Mouse (Mus musculus) brain, embryonic 14.5 days (tissue): ENCODE data around the gene Ing2.

ENCODE experiments used
- CTCF ChIP-seq: fragments of 200-500 bp; IDR thresholded peaks from 2 replicates; pipeline ENCODE4 v1.5.1; 2012; ENCODE audit warnings: inconsistent platforms, mild to moderate bottlenecking, moderate library complexity, borderline replicate concordance; ENCODE audit not compliant: insufficient read depth, insufficient read length; ENCODE audit errors: extremely low read depth
- POLR2A ChIP-seq: fragments of 200-500 bp; IDR thresholded peaks from 2 replicates; pipeline ENCODE4 v1.6.1; 2012; ENCODE audit warnings: mild to moderate bottlenecking, inconsistent platforms, borderline replicate concordance; ENCODE audit not compliant: poor library complexity, insufficient read depth, insufficient read length, severe bottlenecking; ENCODE audit errors: extremely low read depth

DNA sequence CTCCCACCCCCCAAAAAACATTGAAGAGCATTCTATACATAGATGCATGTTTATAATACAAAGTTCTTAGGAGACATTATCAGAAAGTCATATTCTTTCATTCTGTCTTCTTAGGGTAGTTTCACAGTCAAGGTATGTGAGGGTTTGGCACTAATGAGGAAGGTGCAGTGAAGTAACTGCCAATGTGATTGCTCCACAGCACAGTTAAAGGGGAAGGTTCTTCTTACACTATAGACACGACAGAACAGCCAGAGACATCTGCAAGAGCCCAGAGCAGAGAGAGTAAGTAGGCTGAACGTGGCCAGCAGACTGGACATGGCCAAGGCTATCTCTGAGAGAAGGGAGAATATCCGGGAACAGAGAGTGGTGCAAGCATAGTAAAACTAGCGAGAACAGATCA lies 38.2 kb downstream of the Ing2 start:
- TF ChIP-seq CTCF (no peak), POLR2A (no peak)
